Mouse (Mus musculus) lung, postnatal 0 days (tissue): ENCODE data around the gene Klrb1.

Experiments used
- CTCF ChIP-seq: IDR thresholded peaks from 2 replicates; pipeline ENCODE4 v1.5.1; 2016; ENCODE audit warnings: antibody characterized with exemption, mild to moderate bottlenecking
- EP300 ChIP-seq: IDR thresholded peaks from 2 replicates; pipeline ENCODE4 v1.6.1; 2016; ENCODE audit warnings: antibody characterized with exemption, mild to moderate bottlenecking, control low read depth

DNA sequence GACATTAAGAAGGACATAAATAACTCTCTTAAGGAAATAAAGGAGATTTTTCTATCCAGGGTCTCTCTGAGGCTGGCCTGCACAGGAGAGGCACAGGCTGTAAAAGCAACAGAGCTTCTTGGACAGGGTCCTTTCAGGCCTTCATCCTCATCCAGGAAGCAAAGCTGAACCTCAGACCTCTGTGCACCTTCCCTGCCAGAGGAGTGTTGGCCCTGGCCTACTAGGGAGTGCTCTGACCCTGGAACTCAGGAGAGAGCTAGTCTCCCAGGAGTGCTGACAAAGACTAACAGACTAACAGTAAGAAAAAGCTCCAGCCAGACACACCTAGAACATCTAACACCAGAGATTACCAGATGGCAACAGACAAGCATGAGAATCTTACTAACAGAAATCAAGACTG lies 43.3 kb downstream of the Klrb1 start:
- TF ChIP-seq CTCF (no peak), EP300 (no peak)
